Mouse (Mus musculus) heart, adult 2 months (tissue): Measurements from ENCODE around the gene Tbxas1.

Experiments
- CTCF ChIP-seq: fragments of 200-600 bp; IDR thresholded peaks from 2 replicates; pipeline ENCODE4 v1.8.1; 2022; ENCODE audit warnings: antibody characterized with exemption, mild to moderate bottlenecking, moderate library complexity
- EP300 ChIP-seq: fragments of 200-500 bp; IDR thresholded peaks from 2 replicates; pipeline ENCODE4 v1.6.1; 2011; ENCODE audit warnings: low read depth, low read length, control low read depth; ENCODE audit not compliant: insufficient read depth
- POLR2A ChIP-seq: fragments of 200-500 bp; IDR thresholded peaks from 2 replicates; pipeline ENCODE4 v1.6.1; 2011; ENCODE audit warnings: mild to moderate bottlenecking, low read depth, low read length, control low read depth; ENCODE audit not compliant: insufficient read depth

- TF ChIP-seq CTCF = no peak
- TF ChIP-seq POLR2A = no peak
- TF ChIP-seq EP300 = no peak
Measured at GRCm38 (mm10) chr6:38829452-38829851, 45.8 kb upstream of the Tbxas1 start.
